Mouse (Mus musculus): ENCODE measurements around the gene Syngr3.
A peak's percentile ranks its signal among the peaks of the same experiment; 100 is the strongest.

Syngr3 gene

GRCm38 (mm10) chr17:24644875-24645721 lies 44.7 kb downstream of the Syngr3 start:
- DNase-seq (ENCODE audit: low read depth, low spot score) = peak; percentile 54

GRCm38 (mm10) chr17:24644030-24644715 lies 45.6 kb downstream of the Syngr3 start:
- peak; percentile 47 for DNase-seq (ENCODE audit: low read depth, low spot score)

- no peak for DNase-seq (ENCODE audit: low read depth, low spot score)
These were observed 46.9 kb downstream of the Syngr3 start for GRCm38 (mm10) chr17:24642791-24643343.

- no peak for DNase-seq (ENCODE audit: low read depth, low spot score)
These were observed 47.8 kb downstream of the Syngr3 start for GRCm38 (mm10) chr17:24641944-24642343.

GRCm38 (mm10) chr17:24640581-24640980 lies 49.2 kb downstream of the Syngr3 start:
- no peak for DNase-seq (ENCODE audit: low read depth, low spot score)

- no peak for DNase-seq (ENCODE audit: low read depth, low spot score)
These were observed 49.6 kb downstream of the Syngr3 start for GRCm38 (mm10) chr17:24640119-24640518.

- DNase-seq (ENCODE audit: low read depth, low spot score) = peak; percentile 58
These were observed 50.2 kb downstream of the Syngr3 start for GRCm38 (mm10) chr17:24639571-24639988.

GRCm38 (mm10) chr17:24638840-24639239 lies 50.9 kb downstream of the Syngr3 start:
- DNase-seq (ENCODE audit: low read depth, low spot score) = no peak

- DNase-seq (ENCODE audit: low read depth, low spot score) = no peak
These were observed 51.5 kb downstream of the Syngr3 start for GRCm38 (mm10) chr17:24638214-24638613.

GRCm38 (mm10) chr17:24636781-24637481 lies 52.8 kb downstream of the Syngr3 start:
- no peak for DNase-seq (ENCODE audit: low read depth, low spot score)

- DNase-seq (ENCODE audit: low read depth, low spot score) = no peak
These were observed 54.1 kb downstream of the Syngr3 start for GRCm38 (mm10) chr17:24635694-24636093.

All from 3T3-L1 (cell line).